Mouse (Mus musculus): ENCODE measurements around the gene Slc19a3. TPM values are rescaled to one million over a fixed set of nuclear protein-coding genes. Genes with fewer than 3 reads are reported as not detected.
A peak's percentile ranks its signal among the peaks of the same experiment; 100 is the strongest.

The Slc19a3 gene
- 0.18 and 0.21 TPM in 2 replicates for polyA plus RNA-seq (2014; fragmentation: Nextera tagmentation; extraction: Ambion mirVana)

- H3K4me2 ChIP-seq = peak within 1 kb of the TSS; percentile 79
- H3K4me1 ChIP-seq (replicated peaks; ENCODE audit: control insufficient read depth, insufficient read depth, low read length) = no peaks in the 10 kb centered on the region
- peak within 1 kb of the TSS; percentile 7; the same call in 1 of the 2 replicates for H3K9ac ChIP-seq (ENCODE audit: low read depth, low read length)
- no peak within 1 kb of the TSS for H3K27ac ChIP-seq (ENCODE audit: low read depth, low read length)
- DNase-seq (ENCODE audit: low spot score) = peak; percentile 38
- H3K4me3 ChIP-seq (ENCODE audit: low read depth, low read length) = peak within 1 kb of the TSS; percentile 55
- H3K9me3 ChIP-seq (ENCODE audit: control insufficient read depth, low read length) = no peaks in the 10 kb centered on the region
- ATAC-seq (replicated peaks; ENCODE audit: low FRiP score) = peak; percentile 72
- H3K27me3 ChIP-seq (replicated peaks; ENCODE audit: control insufficient read depth, insufficient read depth, low read length) = no peaks in the 10 kb centered on the region
- no peaks in the 10 kb centered on the region for H3K36me3 ChIP-seq (ENCODE audit: control insufficient read depth, insufficient read depth, low read length)
- WGBS = 3% methylated on average over 25 of the region's 25 CpGs
Observed at GRCm38 (mm10) chr1:83038109-83038672, at the start of gene Slc19a3. Slc19a3 (minus strand) TSS chr1:83038448.

DNA sequence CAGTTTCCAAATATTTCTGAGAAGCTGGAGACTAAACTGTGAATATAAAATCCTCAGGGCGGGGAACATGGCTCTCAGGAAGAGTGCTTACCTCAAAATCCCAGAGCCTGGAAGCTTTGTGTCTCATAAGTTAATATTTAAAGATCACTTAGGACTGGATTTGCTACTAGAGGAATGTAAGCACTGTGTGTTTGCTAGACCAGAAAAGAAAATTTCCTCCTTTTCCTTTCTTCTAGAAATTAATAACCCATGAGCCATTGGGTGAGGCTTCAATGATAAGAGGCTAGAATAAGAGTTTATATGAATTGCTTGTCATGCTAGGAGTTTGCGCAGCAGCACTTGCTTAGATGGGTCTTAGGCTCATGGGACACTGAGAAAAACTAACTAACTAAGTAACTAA, 46.5 kb upstream of the Slc19a3 start:
- no peaks in the 10 kb centered on the region for H3K9me3 ChIP-seq (ENCODE audit: control insufficient read depth, low read length)
- no peaks in the 10 kb centered on the region for H3K36me3 ChIP-seq (ENCODE audit: control insufficient read depth, insufficient read depth, low read length)
- WGBS = 74% methylated on average over 2 of the region's 2 CpGs
- H3K4me3 ChIP-seq (ENCODE audit: low read depth, low read length) = no peak overlapping the region
- no peaks in the 10 kb centered on the region for H3K27me3 ChIP-seq (replicated peaks; ENCODE audit: control insufficient read depth, insufficient read depth, low read length)
- DNase-seq (ENCODE audit: low spot score) = no peak
- H3K9ac ChIP-seq (ENCODE audit: low read depth, low read length) = no peak overlapping the region
- no peak overlapping the region for H3K4me2 ChIP-seq
- no peak overlapping the region for H3K27ac ChIP-seq (ENCODE audit: low read depth, low read length)
- ATAC-seq (replicated peaks; ENCODE audit: low FRiP score) = no peak
- no peaks in the 10 kb centered on the region for H3K4me1 ChIP-seq (replicated peaks; ENCODE audit: control insufficient read depth, insufficient read depth, low read length)

GRCm38 (mm10) chr1:83077016-83077415, 38.8 kb upstream of the Slc19a3 start:
- no peak overlapping the region for H3K27ac ChIP-seq (ENCODE audit: low read depth, low read length)
- no peaks in the 10 kb centered on the region for H3K4me1 ChIP-seq (replicated peaks; ENCODE audit: control insufficient read depth, insufficient read depth, low read length)
- no peak overlapping the region for H3K4me2 ChIP-seq
- ATAC-seq (replicated peaks; ENCODE audit: low FRiP score) = no peak
- no peak for DNase-seq (ENCODE audit: low spot score)
- no peak overlapping the region for H3K4me3 ChIP-seq (ENCODE audit: low read depth, low read length)
- H3K9ac ChIP-seq (ENCODE audit: low read depth, low read length) = no peak overlapping the region
- WGBS = 66% methylated on average over 6 of the region's 6 CpGs
- H3K36me3 ChIP-seq (ENCODE audit: control insufficient read depth, insufficient read depth, low read length) = no peaks in the 10 kb centered on the region
- H3K9me3 ChIP-seq (ENCODE audit: control insufficient read depth, low read length) = no peaks in the 10 kb centered on the region
- H3K27me3 ChIP-seq (replicated peaks; ENCODE audit: control insufficient read depth, insufficient read depth, low read length) = no peaks in the 10 kb centered on the region

DNA sequence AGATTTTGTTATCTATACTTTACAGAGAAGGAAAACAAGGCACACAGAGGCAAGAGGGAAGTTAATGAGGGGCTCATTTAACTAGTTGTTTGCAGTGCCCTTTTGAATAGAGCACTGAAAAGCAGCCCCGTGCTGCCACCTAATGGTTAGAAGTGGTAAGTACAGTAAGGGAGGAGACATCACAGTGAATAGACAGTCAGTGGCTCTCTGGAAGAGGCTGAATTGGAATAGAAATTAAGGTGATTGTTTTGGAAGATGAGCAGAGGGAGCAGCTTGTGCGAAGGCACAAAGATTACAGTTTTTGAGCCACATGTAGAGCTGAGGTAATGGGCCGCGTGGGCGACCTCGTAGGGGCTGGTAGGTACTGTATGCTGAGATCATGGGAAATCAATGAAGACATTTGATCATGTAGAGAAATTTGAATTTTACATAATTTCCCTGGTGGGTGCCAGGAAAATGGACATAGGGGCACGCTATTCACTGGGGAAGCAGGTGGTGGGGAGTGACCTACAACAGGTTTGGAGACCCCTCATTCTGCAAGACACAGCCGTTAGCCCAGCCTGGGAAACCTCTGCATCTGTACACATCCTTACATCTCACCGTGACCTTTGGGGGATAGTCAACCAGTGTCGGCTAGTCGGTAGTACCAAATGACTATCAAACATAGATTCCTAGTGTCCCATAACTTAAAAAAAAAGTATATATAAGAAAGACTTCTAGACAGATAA, 38.1 kb upstream of the Slc19a3 start:
- Histone ChIP-seq H3K9ac (ENCODE audit: low read depth, low read length) (no peak overlapping the region), H3K9me3 (ENCODE audit: control insufficient read depth, low read length) (no peaks in the 10 kb centered on the region), H3K4me1 (replicated peaks; ENCODE audit: control insufficient read depth, insufficient read depth, low read length) (no peaks in the 10 kb centered on the region), H3K36me3 (ENCODE audit: control insufficient read depth, insufficient read depth, low read length) (no peaks in the 10 kb centered on the region), H3K27me3 (replicated peaks; ENCODE audit: control insufficient read depth, insufficient read depth, low read length) (no peaks in the 10 kb centered on the region), H3K4me3 (ENCODE audit: low read depth, low read length) (no peak overlapping the region), H3K4me2 (peak overlapping the region; percentile 2; the same call in 1 of the 2 replicates), H3K27ac (ENCODE audit: low read depth, low read length) (no peak overlapping the region)
- peak; percentile 60 for ATAC-seq (replicated peaks; ENCODE audit: low FRiP score)
- DNase-seq (ENCODE audit: low spot score) = no peak
- WGBS = 47% methylated on average over 11 of the region's 11 CpGs

DNA sequence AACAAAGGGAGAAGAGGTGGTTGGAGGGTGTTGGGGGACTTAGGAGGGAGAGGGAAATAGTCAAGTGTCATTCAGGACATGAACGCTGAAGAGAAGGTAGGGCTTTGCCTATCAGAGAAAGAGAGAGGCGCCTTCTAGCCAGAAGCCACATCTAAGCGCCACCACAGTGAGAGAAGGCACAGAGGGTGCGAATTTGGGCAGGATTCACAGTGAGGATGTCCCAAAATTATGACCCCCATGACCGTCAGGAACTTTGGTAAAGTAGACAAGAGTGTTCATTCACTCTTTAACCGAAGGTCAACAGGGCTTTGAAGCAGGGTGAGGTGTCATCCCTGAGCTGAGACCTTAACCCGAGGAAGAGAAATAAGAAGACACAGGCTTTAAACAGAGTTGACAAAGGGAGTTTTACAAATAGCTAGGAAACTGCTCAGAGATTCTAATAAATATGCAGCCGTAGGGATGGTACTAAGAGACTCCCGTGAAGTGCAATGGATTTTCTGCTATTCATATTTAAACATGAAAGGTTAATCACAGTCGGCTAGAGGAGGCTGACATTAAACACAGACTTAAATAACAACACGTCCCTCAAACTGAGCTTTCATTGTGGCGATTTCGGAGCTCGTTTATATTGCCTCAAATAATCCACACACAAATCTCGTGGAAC, 37.4 kb upstream of the Slc19a3 start:
- no peaks in the 10 kb centered on the region for H3K4me1 ChIP-seq (replicated peaks; ENCODE audit: control insufficient read depth, insufficient read depth, low read length)
- no peaks in the 10 kb centered on the region for H3K27me3 ChIP-seq (replicated peaks; ENCODE audit: control insufficient read depth, insufficient read depth, low read length)
- peak overlapping the region; percentile 2; the same call in 1 of the 2 replicates for H3K4me2 ChIP-seq
- H3K9me3 ChIP-seq (ENCODE audit: control insufficient read depth, low read length) = no peaks in the 10 kb centered on the region
- no peak overlapping the region for H3K4me3 ChIP-seq (ENCODE audit: low read depth, low read length)
- DNase-seq (ENCODE audit: low spot score) (no peak), ATAC-seq (replicated peaks; ENCODE audit: low FRiP score) (no peak)
- 44% methylated on average over 15 of the region's 15 CpGs for WGBS
- no peaks in the 10 kb centered on the region for H3K36me3 ChIP-seq (ENCODE audit: control insufficient read depth, insufficient read depth, low read length)
- H3K9ac ChIP-seq (ENCODE audit: low read depth, low read length) = no peak overlapping the region
- no peak overlapping the region for H3K27ac ChIP-seq (ENCODE audit: low read depth, low read length)

DNA sequence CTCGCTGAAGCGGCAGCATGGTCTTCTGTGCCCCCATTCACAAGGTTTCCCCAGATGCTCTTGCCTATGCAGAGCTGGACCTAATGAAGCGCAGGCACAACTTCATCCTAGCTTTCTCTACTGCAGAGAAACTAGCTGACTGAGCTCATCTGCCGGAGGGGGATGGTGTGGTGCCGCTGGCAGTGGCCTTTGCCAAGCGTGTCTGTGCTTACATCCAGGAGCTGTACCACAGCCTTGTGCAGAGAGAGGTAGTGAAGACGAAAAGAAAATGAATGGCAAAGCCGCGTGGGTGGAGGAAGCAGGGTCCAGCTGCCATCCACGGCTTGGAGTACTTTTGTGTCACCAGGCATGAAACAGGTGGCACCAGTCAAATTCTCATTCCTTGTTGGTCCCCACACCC, 29.0 kb upstream of the Slc19a3 start:
- H3K4me2 ChIP-seq = no peak overlapping the region
- ATAC-seq (replicated peaks; ENCODE audit: low FRiP score) = no peak
- no peaks in the 10 kb centered on the region for H3K9me3 ChIP-seq (ENCODE audit: control insufficient read depth, low read length)
- WGBS = 84% methylated on average over 10 of the region's 10 CpGs
- H3K27ac ChIP-seq (ENCODE audit: low read depth, low read length) = no peak overlapping the region
- no peak overlapping the region for H3K4me3 ChIP-seq (ENCODE audit: low read depth, low read length)
- no peaks in the 10 kb centered on the region for H3K27me3 ChIP-seq (replicated peaks; ENCODE audit: control insufficient read depth, insufficient read depth, low read length)
- H3K4me1 ChIP-seq (replicated peaks; ENCODE audit: control insufficient read depth, insufficient read depth, low read length) = no peaks in the 10 kb centered on the region
- H3K9ac ChIP-seq (ENCODE audit: low read depth, low read length) = no peak overlapping the region
- H3K36me3 ChIP-seq (ENCODE audit: control insufficient read depth, insufficient read depth, low read length) = no peaks in the 10 kb centered on the region
- no peak for DNase-seq (ENCODE audit: low spot score)

GRCm38 (mm10) chr1:83066577-83066976, 28.3 kb upstream of the Slc19a3 start:
- H3K27ac ChIP-seq (ENCODE audit: low read depth, low read length) = no peak overlapping the region
- no peak for ATAC-seq (replicated peaks; ENCODE audit: low FRiP score)
- DNase-seq (ENCODE audit: low spot score) = no peak
- H3K4me2 ChIP-seq = no peak overlapping the region
- no peaks in the 10 kb centered on the region for H3K36me3 ChIP-seq (ENCODE audit: control insufficient read depth, insufficient read depth, low read length)
- no peak overlapping the region for H3K4me3 ChIP-seq (ENCODE audit: low read depth, low read length)
- H3K4me1 ChIP-seq (replicated peaks; ENCODE audit: control insufficient read depth, insufficient read depth, low read length) = no peaks in the 10 kb centered on the region
- WGBS = 92% methylated on average over 4 of the region's 4 CpGs
- no peak overlapping the region for H3K9ac ChIP-seq (ENCODE audit: low read depth, low read length)
- no peaks in the 10 kb centered on the region for H3K27me3 ChIP-seq (replicated peaks; ENCODE audit: control insufficient read depth, insufficient read depth, low read length)
- no peaks in the 10 kb centered on the region for H3K9me3 ChIP-seq (ENCODE audit: control insufficient read depth, low read length)

- DNase-seq (ENCODE audit: low spot score) (no peak), ATAC-seq (replicated peaks; ENCODE audit: low FRiP score) (no peak)
- Histone ChIP-seq H3K4me2 (no peak overlapping the region), H3K4me1 (replicated peaks; ENCODE audit: control insufficient read depth, insufficient read depth, low read length) (no peaks in the 10 kb centered on the region), H3K9ac (ENCODE audit: low read depth, low read length) (no peak overlapping the region), H3K9me3 (ENCODE audit: control insufficient read depth, low read length) (no peaks in the 10 kb centered on the region), H3K36me3 (ENCODE audit: control insufficient read depth, insufficient read depth, low read length) (no peaks in the 10 kb centered on the region), H3K4me3 (ENCODE audit: low read depth, low read length) (no peak overlapping the region), H3K27me3 (replicated peaks; ENCODE audit: control insufficient read depth, insufficient read depth, low read length) (no peaks in the 10 kb centered on the region), H3K27ac (ENCODE audit: low read depth, low read length) (no peak overlapping the region)
- WGBS = 23% methylated on average over 3 of the region's 3 CpGs
Observed at GRCm38 (mm10) chr1:83064851-83065250, 26.6 kb upstream of the Slc19a3 start.
